Mouse (Mus musculus) neural tube, embryonic 15.5 days (tissue): Measurements from ENCODE around the gene Ggt7. TPM values are rescaled to one million over a fixed set of nuclear protein-coding genes. Genes with fewer than 3 reads are reported as not detected.
"Not testable (repeated sequence)": the region's sequence is repeated elsewhere in the genome, so short reads cannot be mapped to it uniquely, and the experiment has no call there.

Experiments
- ATAC-seq: fragments of 200-750 bp; cut with Nextera tagmentation; 2 replicates; pipeline ENCODE4 v1.8.0; 2017; ENCODE audit warnings: mild to moderate bottlenecking, moderate TSS enrichment, moderate library complexity; ENCODE audit not compliant: low FRiP score
- H3K27ac ChIP-seq: fragments of 300-500 bp; sonication (generic); replicated peaks from 2 replicates; pipeline ENCODE4 v1.5.1; 2015; ENCODE audit warnings: mild to moderate bottlenecking, inconsistent platforms
- H3K27me3 ChIP-seq: fragments of 300-500 bp; sonication (generic); replicated peaks from 2 replicates; pipeline ENCODE4 v1.6.1; 2015; ENCODE audit warnings: inconsistent platforms
- H3K36me3 ChIP-seq: fragments of 300-500 bp; sonication (generic); 2 replicates; pipeline ENCODE4 v1.6.1; 2015; ENCODE audit warnings: inconsistent platforms
- H3K4me1 ChIP-seq: fragments of 300-500 bp; sonication (generic); 2 replicates; pipeline ENCODE4 v1.6.1; 2015; ENCODE audit warnings: inconsistent platforms
- H3K4me2 ChIP-seq: fragments of 300-500 bp; sonication (generic); 2 replicates; pipeline ENCODE4 v1.6.1; 2015; ENCODE audit warnings: inconsistent platforms, mild to moderate bottlenecking, moderate library complexity
- H3K4me3 ChIP-seq: fragments of 300-500 bp; sonication (generic); replicated peaks from 2 replicates; pipeline ENCODE4 v1.5.1; 2015; ENCODE audit warnings: mild to moderate bottlenecking, inconsistent platforms
- H3K9ac ChIP-seq: fragments of 300-500 bp; sonication (generic); replicated peaks from 2 replicates; pipeline ENCODE4 v1.6.1; 2015; ENCODE audit warnings: mild to moderate bottlenecking, inconsistent platforms
- H3K9me3 ChIP-seq: fragments of 300-500 bp; sonication (generic); replicated peaks from 2 replicates; pipeline ENCODE4 v1.6.1; 2016; ENCODE audit warnings: inconsistent platforms
- WGBS: fragments of 180-500 bp; shearing (Covaris S2); methylation state at CpG from one replicate; pipeline ENCODE4 v1.1.7; 2015; ENCODE audit warnings: mixed read lengths; 5-methylcytosine and 5-hydroxymethylcytosine counted together
- polyA plus RNA-seq: library from polyadenylated mRNA; unstranded; fragments of >200 nt; fragmentation: Nextera tagmentation; extraction: Ambion mirVana; gene quantifications from 2 replicates; pipeline ENCODE4 v1.2.1, GENCODE M21; 2015

Ggt7 gene
- polyA plus RNA-seq, 1 experiment from 2014 or later, result 94.7 TPM

- no peak overlapping the region for H3K9ac ChIP-seq
- 88% methylated on average over 9 of the region's 9 CpGs for WGBS
Observed at GRCm38 (mm10) chr2:155505811-155506210, 12.2 kb downstream of the Ggt7 start.

GRCm38 (mm10) chr2:155504440-155505355 is 13.3 kb downstream of the Ggt7 start:
- Histone ChIP-seq H3K4me1 (peaks cover 3% of the 10 kb centered on the region; the same call in 1 of the 2 replicates), H3K4me2 (no peak overlapping the region), H3K36me3 (peaks cover 46% of the 10 kb centered on the region), H3K9me3 (no peaks in the 10 kb centered on the region), H3K27ac (no peak overlapping the region), H3K9ac (no peak overlapping the region), H3K27me3 (no peaks in the 10 kb centered on the region), H3K4me3 (no peak overlapping the region)
- no peak for ATAC-seq
- 73% methylated on average over 13 of the region's 13 CpGs for WGBS

More at GRCm38 (mm10) chr2:155505811-155506210, 12.2 kb downstream of the Ggt7 start:
- no peak overlapping the region for H3K27ac ChIP-seq
- no peak overlapping the region for H3K4me2 ChIP-seq
- no peaks in the 10 kb centered on the region for H3K9me3 ChIP-seq
- H3K4me3 ChIP-seq, result no peak overlapping the region
- H3K4me1 ChIP-seq, result peaks cover 3% of the 10 kb centered on the region; the same call in 1 of the 2 replicates
- no peaks in the 10 kb centered on the region for H3K27me3 ChIP-seq
- ATAC-seq, result no peak
- H3K36me3 ChIP-seq, result peaks cover 39% of the 10 kb centered on the region

GRCm38 (mm10) chr2:155502596-155502995 is 15.4 kb downstream of the Ggt7 start:
- 80% methylated on average over 7 of the region's 7 CpGs for WGBS
- H3K27me3 ChIP-seq, result no peaks in the 10 kb centered on the region
- no peaks in the 10 kb centered on the region for H3K9me3 ChIP-seq
- peaks cover under 1% of the 10 kb centered on the region; the same call in 1 of the 2 replicates for H3K4me1 ChIP-seq
- H3K4me3 ChIP-seq, result no peak overlapping the region
- no peak overlapping the region for H3K9ac ChIP-seq
- H3K27ac ChIP-seq, result no peak overlapping the region
- H3K36me3 ChIP-seq, result peaks cover 62% of the 10 kb centered on the region
- no peak overlapping the region for H3K4me2 ChIP-seq
- no peak for ATAC-seq

- Histone ChIP-seq H3K27ac (no peak overlapping the region), H3K27me3 (no peaks in the 10 kb centered on the region), H3K4me3 (no peak overlapping the region), H3K9me3 (no peaks in the 10 kb centered on the region), H3K4me2 (no peak overlapping the region), H3K36me3 (peaks cover 49% of the 10 kb centered on the region), H3K9ac (no peak overlapping the region), H3K4me1 (no peaks in the 10 kb centered on the region)
- no peak for ATAC-seq
- 97% methylated on average over 6 of the region's 6 CpGs for WGBS
Observed at GRCm38 (mm10) chr2:155490998-155491397, 27.0 kb downstream of the Ggt7 start.

GRCm38 (mm10) chr2:155482021-155482420 is 36.0 kb downstream of the Ggt7 start:
- H3K4me2 ChIP-seq, result no peak overlapping the region
- 46% methylated on average over 3 of the region's 3 CpGs for WGBS
- H3K4me1 ChIP-seq, result no peaks in the 10 kb centered on the region
- no peak for ATAC-seq
- no peaks in the 10 kb centered on the region for H3K36me3 ChIP-seq
- H3K4me3 ChIP-seq, result no peak overlapping the region
- no peak overlapping the region for H3K27ac ChIP-seq
- H3K27me3 ChIP-seq, result no peaks in the 10 kb centered on the region
- 0 out of 2 replicates have a peak, but pooled peaks cover 2% of the 10 kb centered on the region for H3K9me3 ChIP-seq
- no peak overlapping the region for H3K9ac ChIP-seq

GRCm38 (mm10) chr2:155473570-155474088 is 44.4 kb downstream of the Ggt7 start, which contains the start of gene Ncoa6:
Ncoa6 (minus strand) TSS chr2:155473894.
- no peaks in the 10 kb centered on the region for H3K9me3 ChIP-seq
- peak within 1 kb of the TSS; percentile 69 for H3K4me3 ChIP-seq
- H3K4me1 ChIP-seq, result peaks cover 38% of the 10 kb centered on the region
- no peaks in the 10 kb centered on the region for H3K27me3 ChIP-seq
- under 1% methylated on average over 44 of the region's 72 CpGs for WGBS
- ATAC-seq, result peak; percentile 87
- H3K27ac ChIP-seq, result peak within 1 kb of the TSS; percentile 92
- peak within 1 kb of the TSS; percentile 76 for H3K4me2 ChIP-seq
- no peaks in the 10 kb centered on the region for H3K36me3 ChIP-seq
- H3K9ac ChIP-seq, result peak within 1 kb of the TSS; percentile 90

DNA sequence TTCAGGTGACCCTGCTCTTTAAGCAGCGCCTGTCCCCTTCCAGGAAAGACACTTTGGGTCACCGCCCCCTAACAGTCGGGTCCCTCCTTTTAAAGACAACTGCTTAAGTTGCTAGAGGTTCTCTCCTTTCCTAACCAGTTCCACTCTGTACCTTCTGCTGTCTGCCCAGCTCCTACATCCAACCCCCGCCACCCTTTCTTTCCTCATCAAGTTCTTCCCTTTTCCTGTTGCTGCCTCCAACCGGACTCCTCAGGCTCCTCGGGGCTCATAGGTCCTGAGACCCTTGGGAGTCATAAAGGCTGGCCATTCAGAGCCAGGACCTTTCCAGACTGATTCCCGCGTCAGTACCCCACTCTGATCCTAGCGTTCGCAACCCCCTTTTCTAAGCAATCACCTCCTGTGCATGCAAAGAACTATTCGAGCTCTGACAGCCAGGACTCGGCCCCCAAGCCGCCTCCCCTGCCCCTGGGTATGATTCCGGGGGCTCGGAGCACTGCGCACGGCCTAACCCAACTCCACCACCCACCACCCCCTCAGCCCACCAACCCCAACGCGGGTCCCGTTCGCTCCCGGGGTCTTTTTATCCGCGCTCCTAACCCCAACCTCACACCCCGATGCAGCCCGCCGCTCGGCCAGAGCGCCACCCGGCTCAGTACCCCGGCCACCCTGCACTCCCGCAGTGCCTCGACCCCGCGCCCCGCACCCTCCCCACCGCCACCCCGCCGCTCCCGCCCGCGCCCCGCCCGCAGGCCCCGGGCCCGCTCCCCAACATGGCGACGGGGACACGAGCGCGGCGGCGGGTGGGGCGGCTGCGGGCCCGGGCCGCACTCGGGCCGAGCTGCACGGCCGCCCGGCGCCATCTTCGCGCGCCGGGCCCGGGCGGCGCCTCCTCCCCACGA is 45.1 kb downstream of the Ggt7 start:
- WGBS, result under 1% methylated on average over 62 of the region's 71 CpGs
- peak overlapping the region; percentile 92 for H3K27ac ChIP-seq
- H3K9ac ChIP-seq, result peak overlapping the region; percentile 90
- no peaks in the 10 kb centered on the region for H3K9me3 ChIP-seq
- H3K4me2 ChIP-seq, result peak overlapping the region; percentile 76
- peaks cover 40% of the 10 kb centered on the region for H3K4me1 ChIP-seq
- peak; percentile 81 for ATAC-seq
- no peaks in the 10 kb centered on the region for H3K36me3 ChIP-seq
- H3K27me3 ChIP-seq, result no peaks in the 10 kb centered on the region
- H3K4me3 ChIP-seq, result peak overlapping the region; percentile 69

GRCm38 (mm10) chr2:155466861-155467260 is 51.2 kb downstream of the Ggt7 start:
- Histone ChIP-seq H3K9ac (no peak overlapping the region), H3K36me3 (no peaks in the 10 kb centered on the region), H3K9me3 (no peaks in the 10 kb centered on the region), H3K4me2 (no peak overlapping the region), H3K27ac (no peak overlapping the region), H3K27me3 (no peaks in the 10 kb centered on the region), H3K4me3 (no peak overlapping the region), H3K4me1 (peaks cover 21% of the 10 kb centered on the region)
- no peak for ATAC-seq
- WGBS, result 94% methylated on average over 1 of the region's 1 CpGs

- WGBS, result 78% methylated on average over 7 of the region's 7 CpGs
- H3K27ac ChIP-seq, result no peak overlapping the region
Observed at GRCm38 (mm10) chr2:155453591-155453990, 64.4 kb downstream of the Ggt7 start.

GRCm38 (mm10) chr2:155451256-155451655 is 66.8 kb downstream of the Ggt7 start:
- WGBS, result 94% methylated on average over 5 of the region's 5 CpGs
- Histone ChIP-seq H3K27me3 (no peaks in the 10 kb centered on the region), H3K9me3 (no peaks in the 10 kb centered on the region), H3K4me3 (no peak overlapping the region), H3K4me1 (no peaks in the 10 kb centered on the region), H3K36me3 (no peaks in the 10 kb centered on the region), H3K27ac (no peak overlapping the region), H3K9ac (no peak overlapping the region), H3K4me2 (no peak overlapping the region)
- ATAC-seq, result no peak

More at GRCm38 (mm10) chr2:155453591-155453990, 64.4 kb downstream of the Ggt7 start:
- Histone ChIP-seq H3K4me1 (0 out of 2 replicates have a peak, but pooled peaks cover 2% of the 10 kb centered on the region), H3K9ac (no peak overlapping the region), H3K4me2 (no peak overlapping the region), H3K4me3 (no peak overlapping the region), H3K27me3 (no peaks in the 10 kb centered on the region), H3K9me3 (no peaks in the 10 kb centered on the region), H3K36me3 (no peaks in the 10 kb centered on the region)
- no peak for ATAC-seq

DNA sequence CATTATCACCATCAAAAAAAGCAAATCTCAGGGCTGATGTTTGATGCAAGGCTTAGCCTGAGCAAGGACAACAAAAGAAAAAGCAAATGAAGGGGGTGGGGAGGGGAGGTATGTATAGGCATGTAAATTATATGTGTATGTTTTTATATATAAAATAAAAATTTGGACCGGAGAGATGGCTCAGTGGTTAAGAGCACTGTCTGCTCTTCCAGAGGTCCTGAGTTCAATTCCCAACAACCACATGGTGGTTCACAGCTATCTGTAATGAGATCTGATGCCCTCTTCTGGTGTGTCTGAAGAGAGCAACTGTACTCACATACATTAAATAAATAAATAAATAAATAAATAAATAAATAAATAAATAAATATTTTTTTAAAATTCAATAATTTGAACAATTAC is 70.1 kb downstream of the Ggt7 start:
- not testable (repeated sequence) for H3K4me2 ChIP-seq, ATAC-seq, H3K4me1 ChIP-seq, H3K9ac ChIP-seq, H3K27me3 ChIP-seq, H3K9me3 ChIP-seq, H3K4me3 ChIP-seq, H3K36me3 ChIP-seq, H3K27ac ChIP-seq
- WGBS, result 100% methylated on average over 1 of the region's 1 CpGs
